Mouse (Mus musculus) erythroid progenitor cell, adult 5-6 weeks (primary cell): Measurements from ENCODE around the gene Tmem110. TPM values are rescaled to one million over a fixed set of nuclear protein-coding genes. Genes with fewer than 3 reads are reported as not detected.

Experiments used
- ATAC-seq: replicated peaks from 2 replicates; pipeline ENCODE4 v1.8.0; 2016; ENCODE audit warnings: moderate number of reproducible peaks, mild to moderate bottlenecking, moderate TSS enrichment, inconsistent platforms; ENCODE audit not compliant: poor library complexity, low FRiP score, severe bottlenecking
- total RNA-seq, 2 experiments: library from RNA; stranded (forward) in 1 of 2; stranded (reverse) in 1 of 2; fragments of 150-400 nt in 1 of 2; fragments of 186-747, 209-891 nt in 1 of 2; gene quantifications; 2 replicates each; pipeline versions ENCODE4 v1.2.3 to v1.2.4; 2015 to 2017; ENCODE audit warnings: low replicate concordance in 2 of 2

The Tmem110 gene
- total RNA-seq (2015; ENCODE audit: low replicate concordance) = 4.3 and 5.4 TPM in 2 replicates
- total RNA-seq (2017; ENCODE audit: low replicate concordance) = 1.7 and 1.8 TPM in 2 replicates

- peak; percentile 96 for ATAC-seq
Observed at GRCm38 (mm10) chr14:30825476-30826131, at the start of gene Tmem110. TSS of gene Tmem110 (plus strand) at chr14:30825590.

- ATAC-seq = no peak
Observed at GRCm38 (mm10) chr14:30784614-30785013, 40.8 kb upstream of the Tmem110 start.

GRCm38 (mm10) chr14:30789471-30789870 lies 35.9 kb upstream of the Tmem110 start:
- no peak for ATAC-seq

GRCm38 (mm10) chr14:30792871-30793270 lies 32.5 kb upstream of the Tmem110 start:
- ATAC-seq = no peak

DNA sequence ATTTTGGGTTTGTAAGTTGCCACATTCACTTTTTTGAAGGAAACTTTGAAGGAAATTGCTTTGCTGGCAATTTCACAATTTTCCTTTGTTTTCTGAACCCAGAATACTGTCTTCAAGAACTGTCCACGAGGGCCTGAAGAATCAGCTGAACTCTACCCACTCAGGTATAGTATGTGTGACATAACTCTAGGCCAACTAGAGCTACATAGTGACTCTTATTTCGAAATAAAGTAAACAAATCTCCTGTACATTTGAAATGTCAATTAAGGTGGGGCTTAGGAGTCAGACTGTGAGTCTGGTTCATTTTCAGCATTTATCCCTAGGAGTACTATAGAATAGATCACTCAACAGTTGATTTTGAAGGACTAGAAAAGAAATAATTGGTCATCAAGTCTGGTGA lies 23.6 kb upstream of the Tmem110 start:
- ATAC-seq = no peak

DNA sequence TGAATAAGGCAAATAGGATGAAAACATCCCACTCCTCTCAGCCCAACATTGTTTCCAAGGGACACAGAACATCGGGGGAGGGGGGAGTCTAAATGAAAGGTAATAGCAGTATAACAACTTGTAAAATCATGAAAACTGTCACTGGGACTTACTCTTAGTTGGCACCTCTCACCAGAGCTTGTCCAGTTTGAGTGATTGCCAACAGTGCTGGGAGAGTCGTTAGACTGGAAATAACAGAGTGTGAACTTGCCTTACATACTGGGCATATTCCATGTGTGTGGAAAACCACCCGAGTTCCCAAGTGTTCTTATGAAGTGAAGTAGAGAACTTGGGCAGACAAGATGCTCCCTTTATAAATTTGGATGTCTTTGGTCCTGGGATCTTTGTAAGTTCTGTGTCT lies 4.3 kb upstream of the Tmem110 start:
- ATAC-seq = no peak

DNA sequence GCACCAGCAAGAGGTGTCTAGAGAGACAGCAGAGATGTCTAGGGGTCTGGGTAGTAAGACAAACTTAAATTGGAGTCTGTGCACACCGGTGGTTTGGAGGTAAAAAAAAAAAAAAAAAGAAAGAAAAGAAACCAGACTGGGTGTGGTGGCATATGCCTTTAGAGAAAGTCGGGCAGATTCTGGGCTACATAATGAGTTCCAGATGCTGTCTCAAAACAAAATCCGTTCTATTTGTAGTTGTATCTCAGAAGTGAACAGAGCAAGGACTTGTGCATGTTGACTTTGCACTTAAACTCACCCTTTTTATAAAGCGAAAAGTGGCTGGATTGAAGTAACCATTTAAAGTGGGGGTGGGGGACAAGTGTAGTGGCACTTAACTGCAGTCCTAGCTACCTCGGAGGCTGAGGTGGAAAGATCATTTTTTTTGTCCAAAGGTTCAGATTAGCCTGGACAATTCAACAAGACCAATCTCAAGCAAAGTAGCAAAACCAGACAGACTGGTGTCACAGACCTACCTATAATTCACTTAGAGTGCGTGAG lies 864 bp upstream of the Tmem110 start:
- ATAC-seq = no peak

GRCm38 (mm10) chr14:30825021-30825475 lies 342 bp upstream of the Tmem110 start:
- no peak for ATAC-seq

GRCm38 (mm10) chr14:30826174-30827140 lies 1.1 kb downstream of the Tmem110 start:
- no peak for ATAC-seq

DNA sequence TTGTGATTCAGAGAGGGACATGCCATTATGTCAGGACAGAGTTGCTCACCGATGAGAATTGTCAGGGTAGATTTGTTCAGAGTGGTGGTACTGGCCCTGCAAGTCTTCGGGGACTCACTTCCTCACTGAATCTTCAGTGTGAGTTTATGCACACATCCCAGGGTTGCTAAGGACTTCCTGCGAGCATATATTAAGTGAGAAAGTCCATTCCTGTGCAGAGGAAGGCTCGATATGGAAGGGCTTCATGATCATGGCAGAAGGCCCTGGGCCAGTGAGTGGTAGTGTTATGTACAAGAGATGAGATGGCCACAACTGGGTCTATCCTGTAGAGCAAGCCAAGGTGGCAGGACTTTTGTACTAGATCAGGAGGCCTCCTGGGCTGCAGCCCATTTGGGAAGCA lies 2.1 kb downstream of the Tmem110 start:
- no peak for ATAC-seq

- no peak for ATAC-seq
Observed at GRCm38 (mm10) chr14:30828077-30828476, 2.7 kb downstream of the Tmem110 start.

GRCm38 (mm10) chr14:30828635-30829460 lies 3.5 kb downstream of the Tmem110 start:
- ATAC-seq = no peak

DNA sequence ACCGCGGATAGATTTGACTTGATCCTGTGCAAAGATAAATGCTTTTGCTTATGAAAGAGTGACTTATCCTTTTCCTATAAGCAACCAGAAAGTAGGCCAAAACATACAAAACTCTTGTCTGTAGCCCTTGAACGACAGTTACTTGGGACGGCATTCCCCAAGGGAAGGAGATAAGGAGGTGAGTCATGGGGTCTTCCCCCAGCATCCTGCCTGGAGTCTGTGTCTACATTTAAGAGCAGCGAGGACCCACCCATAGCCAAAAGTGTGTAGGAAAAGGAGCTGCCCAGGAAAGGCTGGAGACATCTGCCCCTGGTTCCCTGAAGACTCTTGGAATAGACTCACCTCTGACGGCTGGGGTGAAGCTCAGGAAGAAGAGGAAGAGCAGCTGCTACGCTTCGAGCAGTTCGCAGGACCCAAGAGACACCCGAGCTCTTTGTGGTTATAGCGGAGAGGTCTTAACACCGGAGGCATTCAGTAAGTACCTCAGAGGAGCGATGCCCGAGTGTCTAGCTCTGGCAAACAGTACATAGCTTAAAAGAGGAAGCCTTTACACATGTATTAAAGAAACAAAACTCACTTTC lies 12.1 kb downstream of the Tmem110 start:
- ATAC-seq = no peak

DNA sequence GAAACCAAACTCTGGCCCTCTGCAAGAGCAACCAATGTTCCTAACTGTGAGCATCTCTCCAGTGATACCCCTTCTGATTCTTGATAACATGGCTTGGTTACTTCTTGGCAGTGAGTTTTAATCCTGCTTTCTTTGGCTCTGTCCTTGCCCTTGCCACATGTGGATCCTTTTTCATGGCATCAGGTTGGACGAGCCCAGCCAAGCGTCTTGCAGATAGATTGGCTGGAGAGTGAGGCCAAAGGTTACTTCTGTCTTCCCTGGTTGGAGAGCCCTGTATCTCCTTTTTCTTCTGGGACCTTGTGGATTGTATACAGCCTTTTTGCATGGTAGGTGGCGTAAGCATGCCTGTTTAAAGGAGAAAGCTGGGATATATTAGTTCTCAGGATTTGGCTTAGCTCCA lies 18.3 kb downstream of the Tmem110 start:
- no peak for ATAC-seq

- no peak for ATAC-seq
Observed at GRCm38 (mm10) chr14:30850504-30850903, 25.1 kb downstream of the Tmem110 start.

DNA sequence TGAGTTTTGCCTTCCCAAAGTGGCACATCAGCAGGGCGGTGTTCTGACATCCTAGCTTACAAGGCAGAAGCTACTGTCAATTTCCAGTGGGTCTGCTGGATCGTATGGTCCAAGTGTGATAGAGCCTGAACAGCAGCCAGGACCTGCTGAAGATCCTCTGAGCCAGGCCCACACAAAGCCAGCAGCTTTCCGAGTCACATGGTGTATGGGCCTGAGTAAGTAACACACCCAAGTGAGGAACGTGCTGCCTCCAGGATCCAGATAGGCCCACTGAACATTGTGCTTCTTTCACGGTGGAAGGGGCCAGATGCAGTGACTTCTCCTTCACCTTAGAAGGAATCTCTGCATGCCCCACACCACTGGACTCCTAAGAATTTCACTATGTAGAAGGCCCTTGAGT lies 26.9 kb downstream of the Tmem110 start:
- ATAC-seq = no peak

DNA sequence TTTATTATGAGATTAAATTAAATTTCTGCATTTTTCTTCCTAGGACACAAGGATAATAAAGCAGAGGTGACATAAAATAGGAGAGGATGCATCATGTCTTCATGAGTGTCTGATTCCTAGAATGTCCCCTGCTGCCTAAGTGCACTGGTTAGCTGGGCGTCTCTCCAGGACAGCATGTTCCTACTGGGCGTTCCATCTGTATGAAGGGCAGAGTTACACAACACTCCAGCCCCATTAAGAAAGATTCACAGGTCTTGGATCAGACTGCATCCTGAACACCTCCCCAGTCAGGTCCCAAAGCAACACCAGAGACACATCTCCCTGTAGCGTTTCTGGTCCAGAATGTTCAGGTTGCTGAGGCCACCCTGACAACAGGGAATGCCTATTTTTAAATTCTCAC lies 29.9 kb downstream of the Tmem110 start:
- ATAC-seq = no peak

DNA sequence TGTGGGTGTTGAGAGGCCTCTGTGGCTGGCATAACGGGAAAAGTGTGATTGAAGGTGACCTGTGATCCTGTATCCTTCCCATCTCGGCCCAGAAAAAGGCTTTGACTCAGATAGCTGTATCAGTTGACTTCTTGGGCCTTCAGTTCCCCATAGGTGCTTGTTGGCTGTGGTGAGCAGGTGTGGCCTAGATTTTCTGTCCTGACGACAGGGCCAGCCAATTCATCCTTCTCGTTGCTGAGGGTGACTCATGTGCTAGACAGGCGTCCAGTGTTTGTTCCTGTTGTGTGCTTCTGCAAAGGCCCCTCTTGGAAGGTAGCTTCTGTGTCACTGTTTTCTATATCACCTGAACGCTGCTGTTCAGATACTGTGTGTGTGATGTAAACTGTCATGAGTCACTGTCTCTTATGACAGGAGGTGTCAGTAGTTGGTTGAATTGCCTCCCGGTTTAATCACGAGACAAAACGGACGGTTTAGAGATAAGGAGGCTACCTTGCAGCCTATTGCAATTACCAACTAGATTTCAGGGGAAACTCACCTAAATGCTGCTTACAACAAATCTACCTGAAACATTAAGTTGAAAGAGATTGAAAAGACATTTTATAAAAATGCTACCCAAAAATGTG lies 31.6 kb downstream of the Tmem110 start:
- no peak for ATAC-seq

GRCm38 (mm10) chr14:30857990-30858389 lies 32.6 kb downstream of the Tmem110 start:
- no peak for ATAC-seq
